Mouse (Mus musculus) right cerebral cortex, adult 18-20 months (tissue): ENCODE data around the gene Ccdc153.

ENCODE experiments used
- DNase-seq: peaks from one replicate; pipeline ENCODE4 v3.0.0; 2022; ENCODE audit warnings: mixed read lengths

Ccdc153 gene

GRCm38 (mm10) chr9:44241418-44241817 lies 942 bp downstream of the Ccdc153 start:
- no peak for DNase-seq

- DNase-seq: no peak
Measured at GRCm38 (mm10) chr9:44243621-44244020, 3.1 kb downstream of the Ccdc153 start.

GRCm38 (mm10) chr9:44247907-44248306 lies 7.4 kb downstream of the Ccdc153 start:
- DNase-seq: no peak

GRCm38 (mm10) chr9:44249181-44250146 lies 9.0 kb downstream of the Ccdc153 start:
- DNase-seq: peak; percentile 71

GRCm38 (mm10) chr9:44250445-44250844 lies 10.0 kb downstream of the Ccdc153 start:
- DNase-seq: no peak

- DNase-seq: no peak
Measured at GRCm38 (mm10) chr9:44251314-44251713, 10.8 kb downstream of the Ccdc153 start, which contains the start of gene Pdzd3. Pdzd3 (minus strand) TSS chr9:44251471.

- DNase-seq: no peak
Measured at GRCm38 (mm10) chr9:44253441-44253840, 13.0 kb downstream of the Ccdc153 start.

- DNase-seq: no peak
Measured at GRCm38 (mm10) chr9:44254508-44255135, 14.1 kb downstream of the Ccdc153 start.

- no peak for DNase-seq
Measured at GRCm38 (mm10) chr9:44255136-44255521, 14.7 kb downstream of the Ccdc153 start.

- DNase-seq: no peak
Measured at GRCm38 (mm10) chr9:44256213-44256612, 15.7 kb downstream of the Ccdc153 start.

GRCm38 (mm10) chr9:44259014-44259413 lies 18.5 kb downstream of the Ccdc153 start:
- DNase-seq: no peak

GRCm38 (mm10) chr9:44261388-44261787 lies 20.9 kb downstream of the Ccdc153 start:
- no peak for DNase-seq

- peak; percentile 60 for DNase-seq
Measured at GRCm38 (mm10) chr9:44266478-44267226, 26.2 kb downstream of the Ccdc153 start.

- DNase-seq: no peak
Measured at GRCm38 (mm10) chr9:44267319-44268026, 27.0 kb downstream of the Ccdc153 start.

- DNase-seq: peak; percentile 84
Measured at GRCm38 (mm10) chr9:44268027-44268360, 27.5 kb downstream of the Ccdc153 start.

- DNase-seq: no peak
Measured at GRCm38 (mm10) chr9:44268432-44268831, 28.0 kb downstream of the Ccdc153 start, which contains the start of gene Nlrx1. Nlrx1 (minus strand) TSS chr9:44268599.

GRCm38 (mm10) chr9:44269077-44269476 lies 28.6 kb downstream of the Ccdc153 start:
- DNase-seq: no peak

- no peak for DNase-seq
Measured at GRCm38 (mm10) chr9:44269973-44270372, 29.5 kb downstream of the Ccdc153 start.

- DNase-seq: no peak
Measured at GRCm38 (mm10) chr9:44283183-44283582, 42.7 kb downstream of the Ccdc153 start.

- DNase-seq: no peak
Measured at GRCm38 (mm10) chr9:44286256-44286850, 45.9 kb downstream of the Ccdc153 start.

GRCm38 (mm10) chr9:44287003-44287400 lies 46.5 kb downstream of the Ccdc153 start:
- DNase-seq: no peak
